Mouse (Mus musculus) left cerebral cortex, postnatal 10 days (tissue): ENCODE results near the gene Ovol3. TPM values are rescaled to one million over a fixed set of nuclear protein-coding genes. Genes with fewer than 3 reads are reported as not detected.
"Not testable (repeated sequence)": the region's sequence is repeated elsewhere in the genome, so short reads cannot be mapped to it uniquely, and the experiment has no call there.

Experiments
- DNase-seq, 2 experiments: peaks; one replicate each; pipeline ENCODE4 v3.0.0; 2021 to 2022; ENCODE audit warnings: low spot score in 2 of 2, mixed read lengths in 1 of 2; ENCODE audit errors: extremely low spot score in 1 of 2
- intact Hi-C: fragments of 180-260 bp; cut with DNase I; formaldehyde crosslinking; loops from one replicate; pipeline ENCODE4 v1.15.1; 2025
- total RNA-seq, 2 experiments: library from RNA; stranded (reverse); gene quantifications; 2 replicates each; pipeline ENCODE4 v1.2.3; 2021

Gene Ovol3
- total RNA-seq: not detected

DNA sequence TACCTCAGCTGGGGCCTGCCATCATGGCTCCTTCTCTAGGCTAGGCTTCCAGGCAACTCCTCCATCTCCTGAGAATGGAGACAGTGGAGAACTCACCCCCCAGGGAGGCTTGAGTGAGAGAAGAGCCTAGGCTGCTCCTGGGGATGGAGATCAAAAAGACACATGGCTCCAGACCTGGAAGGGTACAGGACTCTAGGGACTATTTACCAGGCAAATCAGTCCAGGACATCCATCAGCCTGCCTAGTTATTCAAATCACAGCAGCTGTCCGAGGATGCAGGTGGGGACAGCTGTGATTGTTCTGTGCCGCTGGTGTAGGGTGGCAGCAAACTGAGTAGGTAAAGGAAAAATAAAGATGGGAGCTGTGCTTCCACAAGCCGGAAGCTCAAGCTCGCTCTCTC lies at the start of gene Ovol3:
Ovol3 (minus strand) TSS at position 101 of the 400 bp plus-strand sequence.
- no peak for DNase-seq
- intact Hi-C loops: no loop called here

DNA sequence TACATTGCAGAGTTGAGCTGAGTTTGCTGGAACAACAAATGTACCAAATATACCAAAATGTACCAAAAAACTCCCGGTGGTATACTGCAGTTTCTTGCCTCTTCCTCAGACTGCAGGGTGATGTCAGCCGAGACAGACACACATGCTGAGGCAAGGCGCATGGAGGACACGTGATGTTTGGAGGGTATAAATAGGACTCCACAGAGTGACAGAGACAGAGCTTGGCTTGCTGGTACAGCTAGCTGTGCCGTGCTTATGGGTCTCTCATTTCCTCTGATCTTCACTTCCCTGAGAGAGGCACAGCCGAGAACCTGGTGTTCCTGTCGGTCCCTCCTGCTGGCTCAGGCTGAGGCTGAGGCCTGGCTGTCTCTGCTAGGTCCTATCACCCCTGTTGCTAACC lies 47.2 kb upstream of the Ovol3 start:
- intact Hi-C loops: no loop called here

DNA sequence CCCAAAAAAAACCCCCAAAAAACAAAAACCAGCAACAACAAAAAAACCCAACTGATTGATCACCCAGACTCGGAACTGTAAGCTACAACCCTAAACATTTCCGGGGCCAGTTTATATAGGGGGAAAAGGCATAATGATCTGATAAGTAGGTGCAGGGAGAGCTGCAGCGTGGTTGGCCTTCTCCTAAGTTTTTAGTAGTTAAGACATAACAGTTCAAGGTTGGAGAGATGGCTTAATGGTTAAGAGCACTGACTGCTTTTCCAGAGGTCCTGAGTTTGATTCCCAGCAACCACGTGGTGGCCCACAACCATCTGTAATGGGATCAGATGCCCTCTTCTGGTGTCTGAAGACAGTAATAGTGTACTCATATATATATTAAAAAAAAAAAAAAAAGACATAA lies 46.0 kb upstream of the Ovol3 start:
- intact Hi-C loops: no loop called here
- DNase-seq: no peak

More for the DNA sequence above, 47.2 kb upstream of the Ovol3 start:
- no peak for DNase-seq

DNA sequence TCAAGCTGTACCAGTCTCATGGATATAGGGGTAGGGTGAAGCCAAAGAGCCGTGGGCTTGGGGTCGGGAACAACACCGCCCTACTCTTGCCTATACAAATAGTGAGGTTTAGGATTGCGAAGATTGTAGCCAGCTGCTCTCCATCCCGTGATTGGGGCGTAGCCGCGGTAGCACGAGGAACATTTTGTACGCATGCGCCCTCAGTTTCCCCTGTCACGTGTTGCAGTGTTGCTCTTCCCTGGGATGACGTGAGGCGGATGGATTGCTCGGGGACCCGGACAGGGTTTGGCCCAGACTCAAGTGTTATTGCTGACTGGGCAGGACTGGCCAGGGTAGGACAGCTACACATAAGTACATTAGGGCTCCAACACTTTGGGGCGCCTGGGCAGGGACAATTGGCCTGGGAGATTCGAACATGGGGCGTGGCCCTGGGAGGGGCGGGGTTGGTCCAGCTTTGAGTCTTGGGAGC lies 45.2 kb upstream of the Ovol3 start:
- intact Hi-C loops: no loop called here
- peak; percentile 88 to 94 for DNase-seq

DNA sequence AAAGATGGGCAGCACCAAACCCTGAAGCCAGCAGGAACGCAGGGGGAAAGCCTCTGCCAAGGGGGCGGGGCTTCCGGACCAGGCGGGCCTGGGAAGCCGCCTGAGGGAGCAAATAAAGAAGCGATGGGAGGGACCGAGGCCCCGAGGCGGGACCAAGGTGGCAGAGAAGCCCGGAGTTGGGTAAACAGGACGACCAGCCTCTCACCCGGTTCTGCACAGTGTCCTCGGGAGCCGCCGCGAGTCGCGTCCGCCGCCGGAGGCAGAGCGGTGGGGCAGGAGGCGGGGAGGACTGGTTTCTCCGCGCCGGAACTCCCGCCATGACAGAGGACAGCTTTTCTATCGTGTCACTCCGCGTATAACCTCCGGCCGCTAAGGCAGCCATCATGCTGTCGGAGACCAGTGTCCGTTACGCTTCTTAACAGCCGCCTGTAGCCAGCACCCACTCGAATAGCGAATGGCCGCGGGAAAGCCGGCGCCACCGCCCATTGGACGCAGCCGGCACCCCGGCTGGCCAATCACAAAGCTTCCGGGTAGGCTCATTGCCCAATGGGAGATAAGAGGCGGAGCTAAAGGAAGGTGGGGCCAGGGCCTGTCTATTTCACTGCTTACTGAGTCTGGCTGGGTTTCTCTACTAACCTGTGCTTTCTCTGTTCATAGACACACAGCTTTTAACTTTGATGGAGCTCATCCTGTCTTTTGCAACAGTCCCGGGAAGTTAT lies 44.6 kb upstream of the Ovol3 start, which contains the start of the genes Thap8 and Wdr62:
Thap8 (plus strand) TSS at position 144 of the 719 bp plus-strand sequence.
Wdr62 (minus strand) TSS at position 469 of the 719 bp plus-strand sequence.
- peak; percentile 91 to 94 for DNase-seq
- intact Hi-C loops: no loop called here

DNA sequence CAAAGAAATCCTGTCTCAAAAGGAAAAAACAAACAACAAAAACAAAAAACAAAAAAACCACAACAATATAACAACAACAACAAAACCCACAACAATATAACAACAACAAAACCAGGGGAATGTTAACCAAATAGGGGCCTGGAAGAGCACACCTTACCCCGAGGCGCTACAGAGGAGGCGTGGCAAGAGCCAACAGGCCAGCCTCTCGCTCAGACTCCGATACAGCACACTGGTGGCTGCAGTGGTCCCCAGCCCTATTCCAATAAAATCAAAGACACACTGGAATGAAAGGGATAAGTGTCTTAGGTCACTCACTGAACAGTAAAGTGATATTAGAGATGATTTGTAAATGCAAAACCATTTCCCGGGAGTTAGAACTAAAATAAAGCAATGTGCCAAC lies 44.0 kb upstream of the Ovol3 start:
- intact Hi-C loops: no loop called here
- no peak for DNase-seq

DNA sequence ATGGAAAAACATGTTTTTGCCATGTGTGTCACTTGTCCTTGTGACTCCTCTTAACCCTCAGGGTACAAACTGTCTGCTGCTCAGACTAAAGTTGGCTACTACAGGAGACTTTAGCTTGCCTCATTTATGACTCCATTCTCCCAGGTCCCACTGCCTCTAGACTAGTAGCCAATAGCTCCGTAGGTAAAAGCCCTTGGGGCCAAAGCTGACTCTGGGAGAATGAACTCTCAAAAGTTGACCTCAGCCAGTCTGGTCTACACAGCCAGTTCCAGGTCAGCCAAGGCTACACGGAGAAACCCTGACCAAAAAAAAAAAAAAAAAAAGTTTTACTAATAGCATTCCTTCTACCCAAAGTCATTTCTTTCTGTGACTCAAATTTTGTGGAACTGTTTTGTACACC lies 43.4 kb upstream of the Ovol3 start:
- no peak for DNase-seq

DNA sequence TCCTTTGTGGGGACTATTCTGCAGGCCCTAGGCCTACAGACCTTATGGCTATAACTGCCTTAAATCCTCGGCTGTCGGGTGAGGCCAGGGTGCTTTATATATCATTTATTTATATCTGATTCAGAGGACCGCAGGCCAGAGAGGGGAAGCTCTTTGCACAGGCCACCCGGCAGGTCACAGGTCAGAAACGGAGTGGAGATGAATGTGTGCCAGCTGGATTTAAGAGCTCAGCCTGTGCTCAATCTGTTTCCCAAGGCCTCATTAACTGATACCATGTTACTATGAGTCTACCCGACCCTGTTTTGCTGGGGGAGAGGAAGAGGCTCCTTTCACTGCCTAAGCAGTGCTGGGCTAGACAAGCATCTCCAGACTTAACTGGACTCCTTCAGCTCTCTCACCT lies 38.9 kb upstream of the Ovol3 start:
- intact Hi-C loops: no loop called here

More for the DNA sequence above, 43.4 kb upstream of the Ovol3 start:
- intact Hi-C loops: no loop called here

DNA sequence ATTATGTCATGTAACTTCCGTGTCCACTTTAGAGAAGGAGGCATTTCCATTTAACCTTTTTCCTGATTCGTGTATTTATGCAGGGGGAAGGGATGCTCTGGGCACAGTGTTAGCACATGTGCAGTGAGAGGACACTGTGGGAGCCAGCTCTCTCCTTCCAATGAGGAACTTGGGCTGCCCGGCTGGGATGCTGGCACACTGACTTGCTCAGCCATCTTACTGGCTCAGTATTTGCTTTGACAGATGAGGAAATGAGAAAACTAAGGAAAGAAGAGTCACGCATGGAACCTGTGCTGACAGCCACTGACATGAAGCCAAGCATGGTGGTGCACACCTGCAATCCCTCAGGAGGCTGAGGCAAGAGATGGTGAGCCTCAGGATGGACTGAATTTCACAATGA lies 34.1 kb upstream of the Ovol3 start:
- DNase-seq: no peak
- intact Hi-C loops: no loop called here

More for the DNA sequence above, 38.9 kb upstream of the Ovol3 start:
- DNase-seq: no peak

DNA sequence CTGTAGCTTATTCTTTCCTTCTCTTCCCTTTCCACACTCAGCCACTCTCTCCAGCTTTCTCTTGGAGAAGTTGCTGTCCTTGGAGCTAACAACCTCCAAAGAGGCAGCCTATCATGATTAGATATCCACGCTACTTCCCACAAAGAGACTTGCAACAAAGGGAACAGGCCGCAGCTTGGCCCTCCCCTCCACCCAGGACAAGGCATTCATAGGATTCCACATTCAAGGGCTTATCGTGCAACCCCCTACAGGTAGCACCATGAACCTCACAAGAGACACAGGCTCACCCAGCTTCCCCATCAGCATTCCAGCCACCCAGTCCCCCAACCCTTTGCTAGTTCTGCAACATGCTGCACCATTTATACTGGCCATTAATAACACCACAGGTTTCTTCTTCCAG lies 31.3 kb upstream of the Ovol3 start:
- no peak for DNase-seq
- intact Hi-C loops: no loop called here

DNA sequence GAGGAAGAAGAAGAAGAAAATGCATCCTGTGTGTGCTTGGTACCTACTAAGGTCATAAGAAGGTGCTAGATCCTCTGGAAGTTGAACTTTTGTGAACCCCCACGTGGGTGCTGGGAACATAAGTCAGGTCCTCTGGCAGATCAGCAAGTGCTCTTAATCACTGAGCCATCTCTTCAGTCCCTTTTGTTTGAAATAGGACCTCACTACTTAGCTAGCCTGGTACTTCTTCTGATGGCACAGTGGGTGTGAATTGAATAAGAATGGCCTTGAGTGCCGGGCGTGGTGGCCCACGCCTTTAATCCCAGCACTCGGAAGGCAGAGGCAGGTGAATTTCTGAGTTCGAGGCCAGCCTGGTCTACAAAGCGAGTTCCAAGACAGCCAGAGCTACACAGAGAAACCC lies 30.4 kb upstream of the Ovol3 start:
- no peak for DNase-seq
- intact Hi-C loops: no loop called here

DNA sequence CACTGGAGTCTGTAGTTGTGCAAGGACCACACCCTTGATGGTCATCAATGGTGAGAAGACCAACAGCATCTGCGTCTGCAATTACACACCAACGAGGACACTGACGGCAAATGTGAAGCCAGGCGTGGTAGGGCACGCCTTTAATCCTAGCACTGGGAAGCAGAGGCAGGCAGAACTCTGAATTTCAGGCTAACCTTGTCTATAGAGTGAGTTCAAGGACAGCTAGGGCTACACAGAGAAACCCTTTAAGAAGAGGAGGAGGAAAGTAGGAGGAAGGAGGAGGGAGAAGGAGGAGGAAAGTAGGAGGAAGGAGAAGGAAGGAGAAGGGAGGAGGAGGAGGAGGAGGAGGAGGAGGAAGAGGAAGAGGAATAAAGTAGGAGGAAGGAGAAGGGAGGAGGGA lies 30.0 kb upstream of the Ovol3 start:
- intact Hi-C loops: no loop called here
- DNase-seq: no peak

DNA sequence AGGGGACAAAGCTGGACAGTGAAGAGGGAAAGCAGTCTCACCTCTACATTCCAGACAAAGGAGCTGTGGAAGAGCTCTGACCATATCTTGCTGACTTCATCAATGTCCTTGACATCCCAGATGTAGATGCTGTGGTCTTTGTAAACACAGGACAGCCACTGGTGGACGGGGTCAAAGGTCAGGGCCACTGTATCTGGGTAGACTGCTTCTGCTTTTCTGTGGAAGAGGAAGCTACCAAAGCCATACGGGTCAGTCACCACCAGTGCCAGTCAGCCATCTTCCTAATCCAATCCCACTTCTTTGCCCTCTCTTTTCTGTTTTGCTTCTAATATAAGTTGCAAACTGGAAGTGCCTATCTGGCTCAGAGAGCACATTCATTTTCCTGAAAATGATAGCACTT lies 29.5 kb upstream of the Ovol3 start:
- intact Hi-C loops: no loop called here

DNA sequence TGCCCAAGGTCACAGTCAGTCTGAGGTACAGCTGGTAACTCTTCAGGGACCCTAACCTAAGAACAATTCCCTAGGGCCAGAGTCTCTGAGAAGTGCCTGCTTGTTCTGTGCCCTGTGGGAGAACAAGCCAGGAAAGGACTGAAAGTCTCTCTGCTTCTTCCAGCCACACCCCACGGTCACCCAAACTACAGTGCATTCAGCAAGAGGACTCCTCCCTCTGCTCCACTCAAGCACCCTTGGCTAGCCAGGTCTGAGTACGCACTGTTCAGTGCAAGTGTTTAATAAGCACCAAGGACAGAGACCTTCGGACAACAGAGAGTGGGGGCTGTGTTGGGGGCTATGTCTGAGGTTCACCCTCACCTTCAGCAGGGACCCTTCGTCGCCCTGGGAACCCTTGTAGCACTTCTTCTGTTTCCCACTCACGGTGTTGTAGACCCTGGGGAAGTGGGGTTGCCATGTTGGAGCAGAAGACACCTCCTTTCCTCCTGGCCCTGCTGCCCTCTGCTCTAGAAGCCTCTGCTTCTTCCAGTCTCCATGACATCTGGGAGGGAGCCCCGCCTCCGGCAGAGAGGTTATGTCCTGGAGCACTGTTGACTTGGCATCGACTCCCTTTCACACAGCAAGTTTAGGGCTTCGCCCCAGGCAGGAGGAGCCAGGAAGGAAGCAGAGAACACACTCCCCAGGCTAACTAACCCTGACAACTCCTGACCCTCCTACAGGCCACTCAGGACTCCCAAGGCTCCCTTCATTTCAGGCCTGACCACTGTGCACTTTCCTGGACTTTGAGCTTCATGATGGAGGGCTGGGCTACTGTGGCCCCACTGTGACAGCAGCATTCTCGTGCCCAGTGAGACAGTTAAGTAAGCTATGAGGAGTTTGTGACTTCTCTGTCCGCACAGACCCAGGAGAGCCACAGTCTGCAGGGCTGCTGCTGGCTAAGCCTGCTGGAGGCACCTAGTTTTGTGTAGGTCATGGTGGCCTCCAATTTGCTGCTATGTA lies 16.7 kb upstream of the Ovol3 start:
- peak in 1 of 2 experiments; percentile 69 for DNase-seq
- intact Hi-C loops: no loop called here

More for the DNA sequence above, 29.5 kb upstream of the Ovol3 start:
- no peak for DNase-seq

DNA sequence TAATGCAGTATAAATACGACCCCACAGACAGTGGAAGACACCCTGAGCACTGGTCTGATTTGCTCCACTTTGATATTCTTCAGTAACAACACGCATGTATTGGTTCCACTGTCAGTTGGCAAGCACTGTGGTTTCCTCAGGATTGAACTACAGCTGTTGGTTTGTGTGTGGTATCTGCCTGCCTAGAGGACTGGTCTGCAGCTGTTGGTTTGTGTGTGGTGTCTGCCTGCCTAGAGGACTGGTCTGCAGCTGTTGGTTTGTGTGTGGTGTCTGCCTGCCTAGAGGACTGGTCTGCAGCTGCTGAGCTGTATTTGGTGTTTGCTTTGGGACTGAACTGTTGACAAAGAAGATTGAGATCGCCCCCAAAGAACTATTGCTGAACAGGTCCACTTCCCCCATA lies 1.8 kb upstream of the Ovol3 start:
- intact Hi-C loops: not testable (repeated sequence)

DNA sequence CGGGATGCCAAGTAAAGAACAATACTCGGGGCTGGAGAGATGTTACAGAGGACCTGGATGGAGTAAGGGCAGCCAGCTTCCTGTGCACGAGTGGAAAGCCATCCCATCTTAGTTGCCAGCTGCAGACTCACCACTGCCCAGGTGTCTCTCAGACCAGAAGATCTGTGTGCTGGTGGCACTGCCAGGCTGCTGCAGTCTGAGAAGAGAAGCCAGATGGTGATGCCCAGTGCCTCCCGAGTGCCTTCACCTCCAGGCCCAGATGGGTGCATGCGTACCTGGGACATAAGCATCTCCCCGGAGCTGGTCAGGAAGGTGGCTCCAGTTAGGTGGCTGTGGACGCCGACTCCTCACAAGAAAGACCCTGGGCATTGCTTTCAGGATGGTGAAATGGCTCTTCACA lies 434 bp downstream of the Ovol3 start:
- intact Hi-C loops: no loop called here
- DNase-seq: no peak

More for the DNA sequence above, 1.8 kb upstream of the Ovol3 start:
- DNase-seq: not testable (repeated sequence)

DNA sequence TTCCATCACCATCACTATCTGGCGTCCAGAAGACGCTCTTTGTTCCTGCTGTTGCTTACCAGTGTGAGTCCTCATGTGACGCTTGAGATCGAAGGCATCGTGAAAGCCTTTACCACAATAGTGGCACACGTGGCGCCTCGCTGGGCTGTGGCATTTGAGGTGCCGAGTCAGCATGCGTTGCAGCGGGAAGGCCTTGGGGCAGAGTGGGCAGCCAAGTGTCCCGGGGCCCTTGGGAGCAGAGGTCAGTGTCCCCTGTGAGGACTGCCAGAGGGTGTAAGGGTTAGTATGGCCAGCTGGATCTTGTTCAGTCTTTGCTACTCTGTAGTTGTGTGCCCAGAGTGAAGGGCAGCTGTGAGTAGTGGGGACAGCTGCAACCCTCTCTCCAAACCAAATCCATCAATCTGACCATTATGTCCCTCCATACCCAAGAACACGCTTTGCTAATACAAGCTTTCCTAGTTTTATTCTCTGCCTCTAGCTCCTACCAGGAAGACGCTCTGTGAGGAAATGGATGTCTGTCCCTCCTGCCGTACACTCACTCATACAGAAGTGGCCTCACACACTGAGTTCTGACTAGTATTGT lies 1.2 kb downstream of the Ovol3 start:
- no peak for DNase-seq
- intact Hi-C loops: loop anchor here (5.0 kb wide), 1 partner anchor 58 kb away; the partner anchor contains the start of gene Clip3

DNA sequence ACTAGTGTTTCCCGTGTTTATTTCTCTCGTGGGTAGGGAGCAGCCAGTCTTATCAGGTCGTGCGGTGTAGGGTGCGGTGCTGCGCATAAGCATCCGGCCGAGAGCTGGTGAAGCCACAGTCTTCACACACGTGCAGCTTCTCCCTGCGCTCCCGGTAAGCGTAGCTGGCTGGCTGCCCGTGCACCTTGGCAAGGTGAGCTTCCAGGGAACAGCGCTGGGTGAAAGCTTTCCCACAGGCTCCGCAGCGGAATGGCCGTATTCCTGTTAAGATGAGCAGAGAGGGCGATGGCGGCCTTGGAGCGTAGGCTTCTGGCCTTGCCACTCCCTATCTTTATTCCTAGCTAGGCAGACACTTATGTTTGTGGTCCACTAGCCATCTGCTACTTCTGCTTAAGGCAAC lies 2.1 kb downstream of the Ovol3 start:
- peak in 1 of 2 experiments; percentile 62 for DNase-seq
- intact Hi-C loops: loop anchor here (5.0 kb wide), 1 partner anchor 59 kb away; the partner anchor contains the start of gene Clip3

DNA sequence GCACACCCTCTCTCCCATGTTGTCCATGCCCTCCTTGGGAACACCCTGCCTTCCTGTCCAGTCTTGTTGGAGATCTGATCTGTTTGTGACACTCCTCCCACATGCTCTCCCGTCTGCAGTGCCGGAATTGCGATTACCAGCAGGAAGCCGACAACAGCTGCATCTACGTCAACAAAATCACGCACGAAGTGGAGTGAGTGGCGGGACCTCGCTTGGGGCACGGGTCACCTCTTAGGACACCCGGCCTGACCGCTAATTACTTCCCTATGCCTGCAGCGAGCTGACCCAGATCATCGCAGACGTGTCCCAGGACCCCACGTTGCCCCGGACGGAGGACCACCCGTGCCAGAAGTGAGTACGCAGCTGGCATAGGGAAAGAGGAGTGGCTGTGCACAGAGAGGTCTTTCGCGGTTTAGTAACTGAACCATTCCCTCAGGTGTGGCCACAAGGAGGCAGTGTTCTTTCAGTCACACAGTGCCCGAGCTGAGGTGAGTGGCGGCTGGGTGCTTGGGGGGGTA lies 2.8 kb downstream of the Ovol3 start:
- intact Hi-C loops: loop anchor here (5.0 kb wide), 1 partner anchor 60 kb away; the partner anchor contains the start of gene Clip3
- peak; percentile 48 to 82 for DNase-seq
